Mouse (Mus musculus) liver, postnatal 0 days (tissue): ENCODE measurements at regions not wholly inside any gene's neighbourhood (a gene's known extent, or its start where the extent isn't known, plus 50 kb on each side); places are given as distances from the start of the nearest gene placed in this dataset.

Experiments used
- CTCF ChIP-seq: sonication (generic); IDR thresholded peaks from 2 replicates; pipeline ENCODE4 v1.5.1; 2016; ENCODE audit warnings: antibody characterized with exemption, low read depth
- EP300 ChIP-seq: IDR thresholded peaks from 2 replicates; pipeline ENCODE4 v1.6.1; 2016; ENCODE audit warnings: antibody characterized with exemption, low read depth, mild to moderate bottlenecking

GRCm38 (mm10) chr8:40193148-40193547, 481.7 kb upstream of the Adam24 start:
- no peak for TF ChIP-seq CTCF
- no peak for TF ChIP-seq EP300
